Mouse (Mus musculus) kidney, adult 2 months (tissue): Measurements from ENCODE around the gene Kcng3. TPM values are rescaled to one million over a fixed set of nuclear protein-coding genes. Genes with fewer than 3 reads are reported as not detected.

Experiments used
- DNase-seq: peaks from one replicate; pipeline ENCODE4 v3.0.0; 2021
- H3K27ac ChIP-seq: fragments of 200-500 bp; 2 replicates; pipeline ENCODE4 v1.5.1; 2012; ENCODE audit warnings: low read depth, low read length, control low read depth, inconsistent platforms; ENCODE audit not compliant: insufficient read depth
- H3K27me3 ChIP-seq: fragments of 200-500 bp; replicated peaks from 2 replicates; pipeline ENCODE4 v1.6.1; 2012; ENCODE audit warnings: mild to moderate bottlenecking, moderate library complexity, low read length, inconsistent platforms; ENCODE audit not compliant: control insufficient read depth, insufficient read depth
- H3K36me3 ChIP-seq: fragments of 200-500 bp; 2 replicates; pipeline ENCODE4 v1.6.1; 2012; ENCODE audit warnings: mild to moderate bottlenecking, moderate library complexity, low read length, inconsistent platforms; ENCODE audit not compliant: control insufficient read depth, insufficient read depth
- H3K4me1 ChIP-seq: fragments of 200-500 bp; 2 replicates; pipeline ENCODE4 v1.6.1; 2011; ENCODE audit warnings: low read length; ENCODE audit not compliant: control insufficient read depth, insufficient read depth
- H3K4me3 ChIP-seq: fragments of 200-500 bp; 2 replicates; pipeline ENCODE4 v1.5.1; 2011; ENCODE audit warnings: mild to moderate bottlenecking, low read depth, low read length, control low read depth; ENCODE audit not compliant: insufficient read depth
- CTCF ChIP-seq: fragments of 200-500 bp; conservative IDR thresholded peaks from 2 replicates; pipeline ENCODE4 v1.5.1; 2011; ENCODE audit warnings: low read depth, mild to moderate bottlenecking, control low read depth, low read length, moderate library complexity, mixed read lengths; ENCODE audit not compliant: insufficient read depth, insufficient read length
- POLR2A ChIP-seq: fragments of 200-500 bp; IDR thresholded peaks from one replicate; pipeline ENCODE4 v1.6.1; 2011; ENCODE audit warnings: low read depth, low read length, control low read depth
- WGBS: fragments of 180-500 bp; shearing (Covaris S2); methylation state at CpG from one replicate; pipeline ENCODE4 v1.1.7; 2018; 5-methylcytosine and 5-hydroxymethylcytosine counted together
- polyA plus RNA-seq: library from polyadenylated mRNA; depleted of rRNA; stranded (reverse); fragments of >200 nt; gene quantifications from 2 replicates; pipeline ENCODE4 v1.2.3, GENCODE M21; 2012; rRNA removed

The Kcng3 gene
- polyA plus RNA-seq, 1 experiment: 0.08 TPM

DNA sequence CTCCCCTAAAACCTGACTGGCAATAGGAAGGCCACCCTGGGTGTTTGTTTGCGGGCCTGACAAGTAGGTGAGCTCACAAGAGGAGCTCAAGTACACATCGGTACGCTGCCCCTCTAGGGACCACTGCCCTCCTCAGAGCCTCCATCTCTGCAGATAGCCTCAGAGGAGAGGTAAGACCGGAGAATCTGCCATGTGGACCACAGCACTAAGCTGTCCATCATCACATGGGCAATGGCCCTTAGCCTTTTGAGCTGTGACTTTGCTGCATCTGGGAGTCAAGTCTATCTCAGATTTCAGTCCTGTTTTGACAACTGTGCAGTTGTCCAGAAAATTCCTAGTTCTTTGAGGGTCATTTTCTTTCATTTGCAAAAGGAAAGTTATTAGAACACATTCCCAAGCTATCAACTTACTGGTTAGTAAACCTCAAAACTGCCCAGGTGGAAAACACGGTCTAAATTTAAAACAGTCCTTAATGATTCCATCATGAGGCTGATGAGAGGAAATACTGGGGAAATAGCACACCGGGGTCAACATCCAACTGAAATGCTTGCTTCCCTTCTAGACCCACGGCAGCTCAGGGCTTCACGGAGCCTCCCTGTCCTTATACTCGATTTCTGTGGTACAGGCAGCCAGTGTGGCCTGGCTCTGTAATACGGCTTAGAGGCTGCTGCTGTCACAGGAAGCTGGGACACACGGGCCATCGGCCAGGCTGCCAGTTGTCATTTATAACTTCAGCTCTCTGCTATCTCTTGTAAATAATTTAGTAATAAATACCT, 92.2 kb downstream of the Kcng3 start:
- Histone ChIP-seq H3K4me3 (no peak overlapping the region), H3K4me1 (peaks cover 3% of the 10 kb centered on the region; the same call in 1 of the 2 replicates), H3K27ac (0 out of 2 replicates have a peak overlapping the region, but pooled peaks have one; percentile 20), H3K36me3 (no peaks in the 10 kb centered on the region), H3K27me3 (no peaks in the 10 kb centered on the region)
- no peak for DNase-seq
- 36% methylated on average over 12 of the region's 12 CpGs for WGBS
- TF ChIP-seq POLR2A: no peak
- TF ChIP-seq CTCF: no peak

DNA sequence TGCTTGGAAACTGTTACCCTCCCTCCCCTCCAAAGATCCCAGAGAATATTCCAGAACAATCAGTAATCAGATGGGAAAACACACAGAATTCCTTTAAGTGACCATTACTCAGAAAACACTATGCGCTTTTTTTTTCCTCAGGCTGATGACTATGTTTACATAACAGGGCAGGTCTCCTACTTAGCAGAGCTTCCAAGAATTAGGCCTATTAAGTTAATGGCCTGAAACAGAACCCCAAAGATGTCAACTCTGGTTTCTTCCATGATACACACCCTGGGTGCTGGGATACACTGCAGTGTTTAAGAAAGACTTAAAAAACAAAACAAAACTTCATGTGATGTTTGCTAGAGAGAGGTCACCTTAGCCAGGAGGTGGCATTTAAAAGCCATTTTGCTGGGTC, 93.0 kb downstream of the Kcng3 start:
- Histone ChIP-seq H3K36me3 (no peaks in the 10 kb centered on the region), H3K4me3 (no peak overlapping the region), H3K27me3 (no peaks in the 10 kb centered on the region), H3K4me1 (peaks cover 3% of the 10 kb centered on the region; the same call in 1 of the 2 replicates), H3K27ac (no peak overlapping the region)
- TF ChIP-seq POLR2A: no peak
- no peak for TF ChIP-seq CTCF
- WGBS: 40% methylated on average over 1 of the region's 1 CpGs
- peak; percentile 28 for DNase-seq

DNA sequence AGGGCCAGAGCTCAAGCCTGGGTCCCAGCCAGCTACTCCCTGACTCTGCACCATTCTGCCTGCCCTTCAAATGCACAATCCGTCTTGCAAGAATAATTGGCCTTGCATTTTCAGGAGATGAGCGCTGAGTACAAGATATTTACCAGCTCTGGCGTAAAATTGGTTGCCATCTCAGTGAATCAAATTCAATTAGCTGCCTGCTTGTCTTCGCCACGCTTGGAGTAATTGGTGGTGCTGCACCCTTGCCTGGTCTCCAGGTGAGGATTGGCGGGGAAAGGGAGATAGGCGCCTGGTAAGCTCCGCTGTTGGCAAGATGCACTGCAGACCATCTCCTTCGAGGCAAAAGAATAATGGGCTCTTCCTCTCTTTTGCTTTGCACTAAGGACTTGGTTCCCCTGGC, 93.6 kb downstream of the Kcng3 start:
- Histone ChIP-seq H3K36me3 (no peaks in the 10 kb centered on the region), H3K4me1 (peaks cover 3% of the 10 kb centered on the region; the same call in 1 of the 2 replicates), H3K4me3 (no peak overlapping the region), H3K27ac (no peak overlapping the region), H3K27me3 (no peaks in the 10 kb centered on the region)
- DNase-seq: no peak
- TF ChIP-seq POLR2A (no peak), CTCF (no peak)
- WGBS: 60% methylated on average over 9 of the region's 9 CpGs

Other genes with a start within 250 kb of the Kcng3 start
- 165 and 201 TPM in 2 replicates for gene Cox7a2l, start 114.6 kb downstream of the Kcng3 start, polyA plus RNA-seq
- 28.5 and 33.0 TPM in 2 replicates for gene Mta3, start 74.3 kb upstream of the Kcng3 start, polyA plus RNA-seq
- gene Haao, start 216.1 kb upstream of the Kcng3 start, polyA plus RNA-seq: 201 and 213 TPM in 2 replicates